Mouse (Mus musculus) G1E (cell line): ENCODE results near the gene Ptprm. TPM values are rescaled to one million over a fixed set of nuclear protein-coding genes. Genes with fewer than 3 reads are reported as not detected.

Experiments
- ATAC-seq: 2 replicates; pipeline ENCODE4 v1.8.0; 2016; ENCODE audit warnings: mild to moderate bottlenecking; ENCODE audit not compliant: insufficient number of reproducible peaks, poor library complexity, low FRiP score, severe bottlenecking; ENCODE audit errors: extremely low read depth
- DNase-seq: peaks from one replicate; pipeline ENCODE4 v3.0.0; 2012; ENCODE audit warnings: low spot score
- H3K27me3 ChIP-seq: 2 replicates; pipeline ENCODE4 v1.6.1; 2012; ENCODE audit warnings: mild to moderate bottlenecking, low read length, inconsistent platforms; ENCODE audit not compliant: insufficient read depth
- H3K36me3 ChIP-seq: replicated peaks from 2 replicates; pipeline ENCODE3; 2012; ENCODE audit warnings: mild to moderate bottlenecking, inconsistent platforms
- H3K4me1 ChIP-seq: 2 replicates; pipeline ENCODE4 v1.6.1; 2012; ENCODE audit warnings: low read depth, low read length, inconsistent platforms, mixed read lengths; ENCODE audit not compliant: insufficient read depth
- H3K4me3 ChIP-seq: 2 replicates; pipeline ENCODE4 v1.5.1; 2012; ENCODE audit warnings: low read depth, mild to moderate bottlenecking, inconsistent platforms, low read length, moderate library complexity, mixed read lengths
- H3K9me3 ChIP-seq: replicated peaks from 2 replicates; pipeline ENCODE4 v1.6.1; 2012; ENCODE audit warnings: inconsistent platforms
- CTCF ChIP-seq: IDR thresholded peaks from 2 replicates; pipeline ENCODE4 v1.5.1; 2012; ENCODE audit warnings: low read depth, low read length, inconsistent platforms, mixed read lengths
- GATA1 ChIP-seq: IDR thresholded peaks from 2 replicates; pipeline ENCODE4 v1.6.1; 2012; ENCODE audit warnings: borderline replicate concordance, low read length, inconsistent platforms, mixed read lengths
- GATA2 ChIP-seq: IDR thresholded peaks from 2 replicates; pipeline ENCODE4 v1.6.1; 2012; ENCODE audit warnings: low read depth, low read length, inconsistent platforms, borderline replicate concordance
- POLR2AphosphoS5 ChIP-seq: IDR thresholded peaks from 2 replicates; pipeline ENCODE4 v1.6.1; 2012; ENCODE audit warnings: low read depth, low read length, inconsistent platforms; ENCODE audit not compliant: insufficient replicate concordance
- TAL1 ChIP-seq: conservative IDR thresholded peaks from 2 replicates; pipeline ENCODE4 v1.6.1; 2012; ENCODE audit warnings: low read depth, low read length, inconsistent platforms, mixed read lengths
- polyA plus RNA-seq: library from polyadenylated mRNA; stranded (reverse); fragments of >175 nt; gene quantifications from 2 replicates; pipeline ENCODE4 v1.2.3, GENCODE M21; 2012
- total RNA-seq, 2 experiments: library from RNA; stranded (forward) in 1 of 2; stranded (reverse) in 1 of 2; fragments of 200-1000 nt in 1 of 2; fragments of >200 nt in 1 of 2; fragmentation: Nextera tagmentation in 1 of 2; gene quantifications; 2 replicates each; pipeline ENCODE4 v1.2.3; 2014 to 2017

The Ptprm gene
- total and polyA plus RNA-seq, 3 experiments, result 0.27 TPM; not detected in 2

GRCm38 (mm10) chr17:67339569-67339968 lies 14.7 kb downstream of the Ptprm start:
- no peaks in the 10 kb centered on the region for H3K27me3 ChIP-seq
- no peak for DNase-seq
- no peaks in the 10 kb centered on the region for H3K4me1 ChIP-seq
- H3K4me3 ChIP-seq, result no peak overlapping the region
- peaks cover 75% of the 10 kb centered on the region for H3K9me3 ChIP-seq
- no peaks in the 10 kb centered on the region for H3K36me3 ChIP-seq
- no peak for ATAC-seq
- TF ChIP-seq POLR2AphosphoS5 (no peak), CTCF (no peak), GATA1 (no peak), TAL1 (no peak), GATA2 (no peak)

DNA sequence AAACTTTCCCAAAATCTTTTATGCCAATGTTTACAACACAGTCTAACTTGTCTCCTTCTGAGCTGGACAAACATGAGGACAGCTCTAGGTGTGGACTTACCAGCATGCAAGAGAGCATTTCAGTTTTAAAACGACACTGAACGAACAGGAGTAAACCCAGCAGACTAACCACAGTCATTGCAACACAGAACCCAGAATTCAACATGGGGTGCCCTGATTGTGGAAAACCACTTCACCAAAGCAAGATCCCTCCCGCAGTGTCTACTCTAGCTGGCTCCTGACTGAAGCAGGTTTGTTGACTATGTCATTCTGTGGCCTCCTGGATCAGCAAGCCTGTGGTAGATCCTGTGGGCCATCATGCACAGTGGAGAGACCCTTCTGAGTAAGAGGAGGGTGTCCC lies 19.9 kb downstream of the Ptprm start:
- ATAC-seq, result no peak
- no peak for TF ChIP-seq POLR2AphosphoS5
- no peak for TF ChIP-seq GATA2
- no peak for TF ChIP-seq CTCF
- TF ChIP-seq GATA1, result no peak
- TF ChIP-seq TAL1, result no peak
- Histone ChIP-seq H3K9me3 (peaks cover 64% of the 10 kb centered on the region), H3K27me3 (no peaks in the 10 kb centered on the region), H3K4me3 (no peak overlapping the region), H3K36me3 (no peaks in the 10 kb centered on the region), H3K4me1 (no peaks in the 10 kb centered on the region)
- DNase-seq, result no peak

DNA sequence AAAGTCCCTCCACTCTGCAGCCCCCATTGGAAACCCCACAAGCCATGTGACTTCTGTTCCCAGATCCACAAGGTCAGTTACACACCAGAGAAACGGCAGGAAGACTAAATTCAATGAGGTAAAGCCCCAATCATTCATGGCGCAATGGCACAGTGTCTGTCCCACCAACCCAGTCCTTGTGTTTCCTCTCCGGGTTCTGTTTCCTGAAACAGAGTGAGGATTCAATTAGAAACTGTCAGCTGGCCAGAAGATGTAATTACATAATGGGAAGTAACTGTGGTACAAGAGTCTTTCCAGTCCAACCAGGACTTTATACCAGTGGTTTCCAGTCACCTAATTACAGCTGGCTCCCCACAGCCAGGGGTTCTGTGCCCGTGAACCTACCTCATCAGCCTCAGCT lies 24.8 kb downstream of the Ptprm start:
- H3K27me3 ChIP-seq, result no peaks in the 10 kb centered on the region
- H3K9me3 ChIP-seq, result peaks cover 51% of the 10 kb centered on the region
- no peaks in the 10 kb centered on the region for H3K36me3 ChIP-seq
- no peak overlapping the region for H3K4me3 ChIP-seq
- ATAC-seq, result no peak
- TF ChIP-seq GATA2, result no peak
- TF ChIP-seq CTCF, result no peak
- TF ChIP-seq TAL1, result no peak
- TF ChIP-seq POLR2AphosphoS5, result no peak
- no peak for TF ChIP-seq GATA1
- DNase-seq, result no peak
- H3K4me1 ChIP-seq, result no peaks in the 10 kb centered on the region

DNA sequence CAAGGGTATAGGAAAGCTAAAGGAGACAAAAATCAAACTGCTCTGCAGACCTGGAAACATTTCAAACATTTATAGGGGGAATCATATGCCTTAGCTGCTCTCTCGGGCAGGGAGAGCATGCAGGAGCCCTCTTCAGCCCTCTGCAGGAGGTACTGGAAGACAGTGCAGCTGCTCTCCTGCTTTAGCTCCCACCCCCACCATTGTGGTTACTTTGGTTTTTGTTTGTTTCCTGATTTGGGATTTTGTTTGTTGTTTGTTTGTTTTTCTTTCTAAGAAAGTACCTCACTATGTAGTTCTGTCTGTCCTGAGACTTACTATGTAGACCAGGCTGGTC lies 29.8 kb downstream of the Ptprm start:
- H3K4me3 ChIP-seq, result no peak overlapping the region
- no peaks in the 10 kb centered on the region for H3K4me1 ChIP-seq
- TF ChIP-seq POLR2AphosphoS5 (no peak), GATA1 (no peak), GATA2 (no peak), CTCF (no peak), TAL1 (no peak)
- no peak for DNase-seq
- H3K36me3 ChIP-seq, result no peaks in the 10 kb centered on the region
- no peak for ATAC-seq
- no peaks in the 10 kb centered on the region for H3K27me3 ChIP-seq
- H3K9me3 ChIP-seq, result peaks cover 38% of the 10 kb centered on the region

DNA sequence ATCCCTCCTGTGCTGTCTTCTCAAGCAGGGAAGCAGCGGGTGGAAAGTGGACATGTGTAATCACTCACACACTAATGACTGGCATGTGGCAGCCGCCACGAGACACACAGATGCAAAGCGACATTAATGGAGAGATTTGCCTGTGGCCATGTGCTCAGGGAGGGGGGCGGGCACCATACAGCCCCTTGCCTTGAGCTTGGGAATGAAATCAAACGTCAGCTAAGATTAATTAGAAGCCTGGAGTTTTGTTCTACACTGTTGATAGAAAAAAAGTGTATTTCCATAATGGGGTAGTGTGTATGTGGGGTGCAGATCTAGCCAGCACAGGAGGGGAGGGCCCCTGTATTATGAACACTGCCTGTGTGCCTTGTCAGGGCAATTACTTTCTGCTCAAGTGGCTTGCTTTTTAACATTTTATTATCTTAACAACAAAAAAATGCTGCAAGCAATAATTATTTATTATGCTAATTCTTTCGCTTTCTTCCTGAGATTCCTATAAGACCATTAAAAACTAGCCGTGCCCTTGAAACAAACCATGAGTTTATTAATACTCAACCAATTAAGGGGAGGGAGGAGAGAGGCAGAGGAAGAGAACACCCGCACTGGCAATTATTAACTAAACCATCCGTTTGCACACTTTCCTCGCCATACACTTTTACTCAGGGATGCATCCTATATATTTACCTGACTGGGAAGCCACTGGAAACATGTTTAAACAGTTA lies 30.3 kb downstream of the Ptprm start:
- H3K36me3 ChIP-seq, result no peaks in the 10 kb centered on the region
- H3K27me3 ChIP-seq, result no peaks in the 10 kb centered on the region
- ATAC-seq (no peak), DNase-seq (no peak)
- TF ChIP-seq GATA1, result no peak
- no peak for TF ChIP-seq POLR2AphosphoS5
- TF ChIP-seq CTCF, result no peak
- no peak for TF ChIP-seq GATA2
- no peak for TF ChIP-seq TAL1
- H3K9me3 ChIP-seq, result peaks cover 37% of the 10 kb centered on the region
- H3K4me3 ChIP-seq, result no peak overlapping the region
- H3K4me1 ChIP-seq, result no peaks in the 10 kb centered on the region

DNA sequence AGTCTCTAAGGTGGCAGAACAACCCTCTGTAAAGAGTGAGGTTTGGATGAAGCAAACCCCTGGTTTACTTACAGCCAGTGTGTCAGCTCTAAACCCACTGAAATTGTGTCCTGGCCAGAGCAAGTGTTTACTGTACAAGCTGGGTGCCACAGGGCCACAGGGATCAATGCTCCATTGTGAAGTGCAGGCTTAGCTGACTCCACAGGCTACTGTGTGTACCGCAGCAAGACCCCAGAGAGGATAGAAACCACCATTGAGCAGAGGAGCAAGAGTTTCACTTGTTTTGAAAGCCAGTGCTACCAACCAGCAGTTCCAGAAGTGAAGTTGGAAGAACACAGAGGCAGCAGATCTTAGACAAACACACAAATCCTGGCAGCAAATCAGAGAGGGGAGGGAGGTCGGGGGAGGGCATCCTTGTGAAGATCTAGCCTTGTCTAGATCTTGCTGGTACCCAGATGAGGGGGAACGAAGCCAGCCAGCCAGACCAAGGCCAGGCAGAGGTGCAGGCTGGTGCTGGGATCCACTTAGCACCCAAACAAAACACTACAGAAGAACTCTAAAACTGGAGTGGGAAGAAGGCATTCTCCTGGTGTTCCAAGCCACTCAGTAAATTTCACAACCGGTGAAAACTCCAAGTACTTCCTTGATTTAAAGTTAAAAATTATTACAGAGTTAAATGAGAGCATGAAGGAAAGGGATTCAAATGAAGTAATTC lies 39.6 kb downstream of the Ptprm start:
- Histone ChIP-seq H3K9me3 (peaks cover 61% of the 10 kb centered on the region), H3K4me1 (no peaks in the 10 kb centered on the region), H3K36me3 (no peaks in the 10 kb centered on the region), H3K4me3 (no peak overlapping the region), H3K27me3 (no peaks in the 10 kb centered on the region)
- TF ChIP-seq GATA2, result no peak
- no peak for TF ChIP-seq POLR2AphosphoS5
- TF ChIP-seq CTCF, result no peak
- no peak for TF ChIP-seq TAL1
- TF ChIP-seq GATA1, result no peak
- ATAC-seq, result no peak
- DNase-seq, result no peak
